Comparison of ENCODE assay signal across 19 mouse cellular contexts in genomic region chr19:27396719-27397118, GRCm38 (mm10). TPM values are rescaled to one million over a fixed set of nuclear protein-coding genes. Genes with fewer than 3 reads are reported as not detected.
DNase-seq lines count a peak whose midpoint lies in the region; ATAC-seq and TF ChIP-seq lines count a peak whose summit lies in the region.
"Had no signal": no experiment of that assay in that cellular context is flagged by ENCODE, and none has a peak within 500 bp of the region (broad histone marks: within the 10 kb centered on the region; RNA-seq: fewer than 3 reads in every experiment).

No protein-coding gene starts in this region.

- ATAC-seq in heart, embryonic 13.5 days (ENCODE audit: extremely low read depth, insufficient number of reproducible peaks, low FRiP score, low TSS enrichment): no peak
- ATAC-seq in hindbrain, postnatal 0 days: peak; percentile 40; the same call in 1 of the 2 replicates
- no peak for ATAC-seq in hindbrain, embryonic 16.5 days
- no peak for ATAC-seq in kidney, postnatal 0 days (replicated peaks; ENCODE audit: low FRiP score, low read depth)
- ATAC-seq: forebrain, embryonic 13.5 days; forebrain, postnatal 0 days had no signal

- peaks cover 29% of the 10 kb centered on the region for H3K4me1 ChIP-seq in heart, embryonic 13.5 days
- H3K4me1 ChIP-seq in hindbrain, postnatal 0 days (ENCODE audit: insufficient read depth, low read length): no peaks in the 10 kb centered on the region
- no peaks in the 10 kb centered on the region for H3K4me1 ChIP-seq in hindbrain, embryonic 16.5 days (ENCODE audit: control insufficient read depth, insufficient read depth, low read depth, low read length)
- H3K4me1 ChIP-seq in kidney, postnatal 0 days (replicated peaks; ENCODE audit: insufficient read depth, low read length): no peaks in the 10 kb centered on the region; the same call in 1 of the 2 replicates
- H3K4me1 ChIP-seq: embryonic facial prominence, embryonic 13.5 days; forebrain, embryonic 13.5 days; hindbrain, embryonic 13.5 days had no signal

- H3K4me2 ChIP-seq in heart, embryonic 13.5 days: 0 out of 2 replicates have a peak overlapping the region, but pooled peaks have one; percentile 7
- no peak overlapping the region for H3K4me2 ChIP-seq in hindbrain, postnatal 0 days (ENCODE audit: low read depth, low read length)
- H3K4me2 ChIP-seq in hindbrain, embryonic 16.5 days (ENCODE audit: low read length): no peak overlapping the region
- no peak overlapping the region for H3K4me2 ChIP-seq in kidney, postnatal 0 days (ENCODE audit: low read length)
- H3K4me2 ChIP-seq: embryonic facial prominence, embryonic 13.5 days; forebrain, embryonic 13.5 days; hindbrain, embryonic 13.5 days had no signal

- H3K9ac ChIP-seq in heart, embryonic 13.5 days: no peak overlapping the region
- H3K9ac ChIP-seq in hindbrain, postnatal 0 days (replicated peaks; ENCODE audit: low read length): no peak overlapping the region
- no peak overlapping the region for H3K9ac ChIP-seq in hindbrain, embryonic 16.5 days (ENCODE audit: low read depth, low read length)
- no peak overlapping the region; the same call in 1 of the 2 replicates for H3K9ac ChIP-seq in kidney, postnatal 0 days (ENCODE audit: low read depth, low read length)
- H3K9ac ChIP-seq: embryonic facial prominence, embryonic 13.5 days; forebrain, embryonic 13.5 days; forebrain, postnatal 0 days; hindbrain, embryonic 13.5 days had no signal

- H3K27ac ChIP-seq in gastrocnemius, adult 2 months: peak overlapping the region; percentile 56; the same call in 1 of the 2 replicates
- peak overlapping the region; percentile 36 for H3K27ac ChIP-seq in heart, embryonic 13.5 days (replicated peaks)
- H3K27ac ChIP-seq in hindbrain, postnatal 0 days: no peak overlapping the region
- H3K27ac ChIP-seq in hindbrain, embryonic 16.5 days (ENCODE audit: low read depth, low read length): no peak overlapping the region
- H3K27ac ChIP-seq in kidney, postnatal 0 days: peak overlapping the region; percentile 81
- H3K27ac ChIP-seq: embryonic facial prominence, embryonic 13.5 days; forebrain, embryonic 13.5 days; hindbrain, embryonic 13.5 days had no signal

- TF ChIP-seq CTCF in gastrocnemius, adult 2 months (IDR thresholded peaks at IDR 0.05): no peak
- no peak for TF ChIP-seq CTCF in hindbrain, postnatal 0 days (IDR thresholded peaks at IDR 0.05; ENCODE audit: low read depth)
- TF ChIP-seq CTCF in kidney, postnatal 0 days (IDR thresholded peaks at IDR 0.05; ENCODE audit: low read depth): no peak

- DNase-seq in gastrocnemius, adult 2 months: no peak
- DNase-seq in gastrocnemius, adult 18-20 months (ENCODE audit: low spot score): no peak
- DNase-seq in heart, postnatal 4 days: no peak
- DNase-seq in hindbrain, postnatal 0 days (ENCODE audit: low spot score): no peak
- DNase-seq in kidney, postnatal 0 days (ENCODE audit: low spot score): no peak
- no peak for DNase-seq in kidney, adult 9 months
- DNase-seq: adrenal gland, postnatal 10 days; cerebellum, adult 11 months; cerebellum, adult 8-10 months; cerebellum, postnatal 14 days; embryo, embryonic 11 days; forebrain, postnatal 0 days; gastrocnemius, postnatal 36 days; heart, adult 18-20 months had no signal

- H3K9me3 ChIP-seq in heart, embryonic 13.5 days: no peaks in the 10 kb centered on the region; the same call in 1 of the 2 replicates
- no peaks in the 10 kb centered on the region for H3K9me3 ChIP-seq in hindbrain, postnatal 0 days (ENCODE audit: low read length)
- H3K9me3 ChIP-seq in hindbrain, embryonic 16.5 days (ENCODE audit: control insufficient read depth, low read length): no peaks in the 10 kb centered on the region
- H3K9me3 ChIP-seq in kidney, postnatal 0 days (replicated peaks; ENCODE audit: low read length): no peaks in the 10 kb centered on the region
- H3K9me3 ChIP-seq: embryonic facial prominence, embryonic 13.5 days; forebrain, embryonic 13.5 days; hindbrain, embryonic 13.5 days had no signal

- H3K4me3 ChIP-seq in gastrocnemius, adult 2 months: no peak overlapping the region
- no peak overlapping the region for H3K4me3 ChIP-seq in heart, embryonic 13.5 days
- H3K4me3 ChIP-seq in hindbrain, postnatal 0 days (ENCODE audit: low read length): no peak overlapping the region
- no peak overlapping the region for H3K4me3 ChIP-seq in hindbrain, embryonic 16.5 days (ENCODE audit: low read length)
- H3K4me3 ChIP-seq in kidney, postnatal 0 days (replicated peaks; ENCODE audit: low read depth, low read length): no peak overlapping the region
- H3K4me3 ChIP-seq: embryonic facial prominence, embryonic 13.5 days; forebrain, embryonic 13.5 days; hindbrain, embryonic 13.5 days had no signal

- H3K27me3 ChIP-seq in heart, embryonic 13.5 days (replicated peaks): no peaks in the 10 kb centered on the region
- no peaks in the 10 kb centered on the region for H3K27me3 ChIP-seq in hindbrain, postnatal 0 days (ENCODE audit: insufficient read depth, low read length)
- no peaks in the 10 kb centered on the region for H3K27me3 ChIP-seq in hindbrain, embryonic 16.5 days (replicated peaks; ENCODE audit: control insufficient read depth, insufficient read depth, low read length)
- no peaks in the 10 kb centered on the region for H3K27me3 ChIP-seq in kidney, postnatal 0 days (ENCODE audit: insufficient read depth, low read length)
- H3K27me3 ChIP-seq: embryonic facial prominence, embryonic 13.5 days; forebrain, embryonic 13.5 days; hindbrain, embryonic 13.5 days had no signal

- 50% methylated on average over 2 of the region's 2 CpGs for WGBS in heart, embryonic 13.5 days
- WGBS in hindbrain, postnatal 0 days: 62% methylated on average over 2 of the region's 2 CpGs
- 78% methylated on average over 2 of the region's 2 CpGs for WGBS in hindbrain, embryonic 16.5 days
- 86% methylated on average over 2 of the region's 2 CpGs for WGBS in kidney, postnatal 0 days

- H3K36me3 ChIP-seq in heart, embryonic 13.5 days: peaks cover 94% of the 10 kb centered on the region
- peaks cover 27% of the 10 kb centered on the region for H3K36me3 ChIP-seq in hindbrain, postnatal 0 days (ENCODE audit: insufficient read depth, low read length)
- peaks cover 29% of the 10 kb centered on the region for H3K36me3 ChIP-seq in hindbrain, embryonic 16.5 days (ENCODE audit: control insufficient read depth, insufficient read depth, low read length)
- peaks cover 36% of the 10 kb centered on the region; the same call in 1 of the 2 replicates for H3K36me3 ChIP-seq in kidney, postnatal 0 days (ENCODE audit: insufficient read depth, low read length)

- intact Hi-C loops in gastrocnemius, adult 2 months (cut with DNase I): no loop called here

RNA-seq across cellular contexts. Expression of gene Pum3, which starts 32.9 kb away (rescaled TPM):
- total RNA-seq in gastrocnemius, adult 2 months (2021): 10 to 100 TPM; 18.4 to 29.5 TPM
- total RNA-seq in gastrocnemius, adult 18-20 months (2021): 10 to 100 TPM; 18.5 to 25.6 TPM
- 41.2 and 42.2 TPM in 2 replicates for polyA plus RNA-seq in heart, embryonic 13.5 days (2015; fragmentation: Nextera tagmentation; extraction: Ambion mirVana)
- total RNA-seq in heart, postnatal 4 days (2021): 10 to 100 TPM; 40.1 to 45.0 TPM
- total RNA-seq in hindbrain, postnatal 0 days (2014; rRNA removed): 13.1 and 15.7 TPM in 2 replicates
- 50.3 and 58.9 TPM in 2 replicates for polyA plus RNA-seq in hindbrain, postnatal 0 days (2015; fragmentation: Nextera tagmentation; extraction: Ambion mirVana)
- 51.7 TPM in 2 replicates for polyA plus RNA-seq in hindbrain, embryonic 16.5 days (2015; fragmentation: Nextera tagmentation; extraction: Ambion mirVana)
- 100.0 and 105 TPM in 2 replicates for polyA plus RNA-seq in kidney, postnatal 0 days (2015; fragmentation: Nextera tagmentation; extraction: Ambion mirVana)

Comparison
In these comparisons a context has a peak if more than half of its experiments do, and no peak if none do; other contexts are left out.
1. H3K27ac ChIP-seq: peak in gastrocnemius, adult 2 months (single experiment), heart, embryonic 13.5 days (single experiment) and kidney, postnatal 0 days (single experiment); none in hindbrain, postnatal 0 days (single experiment) and hindbrain, embryonic 16.5 days (single experiment).